Mouse (Mus musculus) CH12.LX (cell line): ENCODE data around the gene Ptprg.

ENCODE experiments used
- CTCF ChIP-seq, 2 experiments: IDR thresholded peaks in 1 of 2; conservative IDR thresholded peaks in 1 of 2; 2 replicates each; pipeline ENCODE4 v1.5.1; 2011 to 2012; ENCODE audit warnings: low read depth in 2 of 2, low read length in 2 of 2, improper control_type of control experiment in 1 of 2, inconsistent platforms in 1 of 2, mild to moderate bottlenecking in 1 of 2, moderate library complexity in 1 of 2
- MXI1 ChIP-seq: IDR thresholded peaks from 2 replicates; pipeline ENCODE4 v1.6.1; 2011; ENCODE audit warnings: mild to moderate bottlenecking, low read depth, low read length, improper control_type of control experiment
- POLR2A ChIP-seq: IDR thresholded peaks from 2 replicates; pipeline ENCODE4 v1.6.1; 2011; ENCODE audit warnings: low read depth, mild to moderate bottlenecking, improper control_type of control experiment, low read length
- RAD21 ChIP-seq: IDR thresholded peaks from 2 replicates; pipeline ENCODE4 v1.6.1; 2011; ENCODE audit warnings: low read depth, mild to moderate bottlenecking, low read length, improper control_type of control experiment, moderate library complexity
- ZMIZ1 ChIP-seq: IDR thresholded peaks from 2 replicates; pipeline ENCODE4 v1.6.1; 2012; ENCODE audit warnings: low read depth, mild to moderate bottlenecking, inconsistent platforms, low read length, improper control_type of control experiment

GRCm38 (mm10) chr14:12178645-12179044 is 625.3 kb downstream of the Ptprg start:
- no peak for TF ChIP-seq MXI1
- no peak for TF ChIP-seq CTCF (conservative IDR thresholded peaks at IDR 0.05 in 1 of 2, IDR thresholded peaks at IDR 0.05 in 1 of 2; ENCODE audit: low read depth in 2 of 2, low read length in 2 of 2)
- no peak for TF ChIP-seq ZMIZ1
- TF ChIP-seq POLR2A: no peak
- no peak for TF ChIP-seq RAD21
